Mouse (Mus musculus) heart, embryonic 13.5 days (tissue): Measurements from ENCODE around the gene Hsph1. TPM values are rescaled to one million over a fixed set of nuclear protein-coding genes. Genes with fewer than 3 reads are reported as not detected.

Source experiments
- polyA plus RNA-seq: library from polyadenylated mRNA; unstranded; fragments of >200 nt; fragmentation: Nextera tagmentation; extraction: Ambion mirVana; gene quantifications from 2 replicates; pipeline ENCODE4 v1.2.1, GENCODE M21; 2015

Gene Hsph1
- polyA plus RNA-seq, 1 experiment from 2014 or later: 30.1 TPM

Other genes with a start within 250 kb of the Hsph1 start
- gene Medag, start 224.6 kb downstream of the Hsph1 start, polyA plus RNA-seq: 1.6 and 1.8 TPM in 2 replicates
- gene Tex26, start 196.7 kb downstream of the Hsph1 start, polyA plus RNA-seq: 0.51 and 0.65 TPM in 2 replicates
- gene Wdr95, start 107.7 kb downstream of the Hsph1 start, polyA plus RNA-seq: not detected in 2 replicates
- gene B3glct, start 41.9 kb upstream of the Hsph1 start, polyA plus RNA-seq: 9.4 and 9.5 TPM in 2 replicates